Mouse (Mus musculus) NIH3T3 (cell line): ENCODE results near the gene Fcf1.
A peak's percentile ranks its signal among the peaks of the same experiment; 100 is the strongest.

Experiments used
- DNase-seq: peaks from one replicate; pipeline ENCODE4 v3.0.0-alpha.2; 2012; ENCODE audit warnings: low read depth

The Fcf1 gene

DNA sequence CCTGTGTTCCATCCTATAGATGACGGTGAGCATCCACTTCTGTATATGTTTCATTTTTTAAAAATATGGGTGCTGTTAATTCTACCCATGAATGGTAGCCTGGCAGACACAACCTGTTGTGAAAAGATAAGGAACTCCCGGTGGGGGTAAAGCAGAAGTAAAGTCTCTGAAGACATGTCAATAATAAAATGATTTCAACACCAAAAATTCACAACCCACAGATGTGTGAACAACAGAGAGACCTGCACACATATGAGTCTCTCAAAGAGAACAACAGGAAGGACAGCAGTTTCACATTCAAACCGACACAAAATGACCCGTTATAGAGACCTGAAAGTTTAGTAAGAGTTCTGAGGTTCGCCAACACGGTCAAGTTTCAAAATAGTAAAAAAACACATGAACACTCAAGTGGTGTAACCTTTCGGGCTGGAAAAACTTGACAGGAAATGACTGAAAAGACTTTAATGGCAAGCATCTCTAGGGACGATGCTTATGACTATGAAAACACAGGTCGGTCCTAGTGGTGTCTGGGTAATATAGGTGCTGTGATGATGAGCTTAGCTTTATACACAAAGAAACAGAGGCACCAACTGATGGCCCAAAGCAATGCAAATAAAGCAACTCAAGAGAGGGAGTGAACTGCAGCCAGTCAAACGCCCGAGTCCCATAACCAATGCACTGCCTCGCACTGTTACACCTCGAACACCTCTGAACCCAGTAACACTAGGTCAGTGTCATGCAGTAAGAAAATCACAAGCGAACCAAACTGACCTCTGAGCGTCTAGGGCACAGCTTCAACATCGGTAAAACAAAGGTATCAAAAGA is 1.7 kb upstream of the Fcf1 start:
- DNase-seq: no peak

GRCm38 (mm10) chr12:84969656-84970427 is 855 bp upstream of the Fcf1 start:
- DNase-seq: peak; percentile 13

DNA sequence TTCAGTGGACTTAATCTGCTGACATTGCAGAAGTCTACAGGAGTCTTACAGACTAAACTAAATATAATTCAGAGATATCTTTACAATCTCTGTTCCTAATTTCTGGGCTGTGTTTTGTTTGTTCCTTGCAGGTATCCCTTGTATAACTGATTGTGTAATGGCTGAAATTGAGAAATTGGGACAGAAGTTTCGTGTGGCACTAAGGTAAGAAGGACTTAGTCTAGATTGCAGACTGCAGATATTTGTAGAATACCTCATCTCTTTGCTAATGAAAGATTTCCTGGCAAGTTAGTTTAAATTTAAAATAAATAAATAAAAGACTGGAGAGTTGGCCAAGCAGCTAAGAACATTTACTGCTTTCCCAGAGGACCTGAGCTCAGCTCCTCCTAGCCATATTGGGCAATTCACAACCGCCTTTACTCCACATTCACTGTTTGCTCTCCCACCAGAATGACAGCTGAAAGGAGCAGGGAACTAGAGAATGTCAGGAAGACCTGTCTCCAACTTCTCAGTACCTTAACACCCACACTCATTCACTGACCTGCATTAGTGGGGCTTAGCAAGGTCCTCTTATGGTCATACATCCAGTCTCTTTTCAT is 8.7 kb downstream of the Fcf1 start:
- DNase-seq: no peak

DNA sequence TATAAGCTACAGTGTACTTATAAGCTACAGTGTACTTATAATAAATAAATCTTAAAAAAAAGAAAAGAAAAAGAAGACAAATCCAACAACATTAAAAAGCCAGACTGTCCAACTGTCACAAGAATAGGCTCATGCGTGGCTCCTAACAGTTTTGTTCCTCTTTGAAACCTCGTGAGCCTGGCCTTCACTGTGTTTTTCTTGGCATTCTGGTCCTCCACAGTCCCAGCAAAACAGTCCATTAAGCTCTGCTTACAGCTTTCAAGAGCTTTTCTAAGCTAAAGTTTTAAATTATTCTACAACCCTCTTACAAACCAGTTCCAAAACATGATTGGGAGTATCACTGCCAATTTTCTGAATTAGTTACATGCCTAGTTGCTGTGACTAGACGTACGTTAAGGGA is 18.8 kb downstream of the Fcf1 start:
- peak; percentile 27 for DNase-seq

- no peak for DNase-seq
Measured at GRCm38 (mm10) chr12:84995112-84995761, 24.5 kb downstream of the Fcf1 start.

- DNase-seq: peak; percentile 99
Measured at GRCm38 (mm10) chr12:84996083-84996496, 25.4 kb downstream of the Fcf1 start, which contains the start of gene Ylpm1. TSS of gene Ylpm1 (plus strand) at chr12:84996321.

GRCm38 (mm10) chr12:84996501-84997398 is 26.1 kb downstream of the Fcf1 start:
- peak; percentile 64 for DNase-seq

DNA sequence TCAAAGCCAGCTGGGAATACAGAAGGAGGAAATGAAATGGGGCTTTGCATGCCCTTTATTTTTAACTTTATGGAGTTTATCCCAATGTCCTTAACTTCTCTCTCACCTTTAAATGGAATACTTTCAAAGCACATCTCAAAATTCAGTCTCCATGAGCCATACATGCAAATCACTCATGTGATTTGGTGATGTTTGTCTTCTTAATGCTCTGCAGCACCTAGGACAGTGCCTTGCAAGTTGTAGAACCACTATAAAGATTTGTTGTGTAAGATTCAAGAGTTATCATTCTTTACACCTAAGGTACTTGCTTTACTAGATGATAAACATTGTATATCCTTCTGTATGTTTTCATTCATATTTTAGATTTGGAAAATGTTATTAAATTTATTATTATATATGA is 28.4 kb downstream of the Fcf1 start:
- no peak for DNase-seq

- DNase-seq: no peak
Measured at GRCm38 (mm10) chr12:85006206-85006605, 35.5 kb downstream of the Fcf1 start.

DNA sequence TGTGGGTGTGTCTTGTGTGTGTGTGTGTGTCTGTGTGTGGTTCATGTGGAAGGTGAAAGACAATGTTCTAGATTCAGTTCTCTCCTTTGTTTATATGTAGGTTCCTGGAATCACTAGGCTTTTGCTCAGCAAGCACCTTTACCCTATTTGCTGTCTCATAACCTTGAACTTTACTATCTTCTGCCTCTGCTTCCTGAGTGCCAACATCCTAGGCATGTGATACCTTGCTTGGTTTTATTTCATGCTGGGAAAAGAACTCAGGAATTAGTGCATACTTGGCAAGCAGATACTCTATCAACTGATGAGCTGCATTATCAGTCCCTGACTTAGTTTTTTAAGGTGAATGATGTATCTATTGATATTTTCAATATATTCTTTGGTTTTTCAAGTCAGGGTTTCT is 36.3 kb downstream of the Fcf1 start:
- DNase-seq: no peak

DNA sequence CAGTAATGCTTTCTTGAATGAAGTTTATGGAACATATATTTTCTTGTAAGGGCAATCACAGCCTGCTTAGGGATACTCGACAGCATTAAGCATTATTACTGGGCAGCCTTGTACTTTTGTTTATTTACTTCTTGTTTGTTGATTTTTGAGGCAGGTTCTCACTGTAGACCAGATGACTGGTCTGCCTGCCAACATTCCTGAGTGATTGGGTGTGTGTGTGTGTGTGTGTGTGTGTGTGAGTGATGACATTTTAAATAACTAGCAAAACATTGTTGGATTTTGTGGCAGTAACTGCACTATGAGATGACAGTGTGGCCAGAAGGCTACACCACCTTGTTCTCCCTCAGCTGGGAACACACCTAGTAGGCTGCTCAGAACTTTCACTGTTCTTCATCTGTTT is 39.1 kb downstream of the Fcf1 start:
- DNase-seq: peak; percentile 46

DNA sequence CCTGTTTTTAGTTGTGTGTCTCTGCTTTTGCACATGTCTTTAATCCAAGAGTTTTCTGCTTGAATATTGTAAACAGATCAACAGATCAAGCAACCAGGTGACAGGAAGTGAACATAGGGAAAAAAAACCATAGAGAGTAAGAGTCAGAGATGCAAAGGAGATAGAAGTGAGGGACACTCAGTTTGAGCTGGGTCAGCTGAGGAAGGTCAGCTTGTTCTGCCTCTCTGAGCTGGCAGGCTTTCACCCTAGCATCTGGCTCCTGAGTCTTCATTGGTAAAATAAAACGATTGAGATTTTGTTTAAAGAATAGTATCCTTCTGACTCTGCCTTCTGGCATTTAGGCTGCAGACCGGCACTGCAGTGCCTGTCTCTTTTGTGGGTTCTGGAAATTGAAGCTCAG is 39.8 kb downstream of the Fcf1 start:
- DNase-seq: no peak

- DNase-seq: no peak
Measured at GRCm38 (mm10) chr12:85012185-85012584, 41.5 kb downstream of the Fcf1 start.

DNA sequence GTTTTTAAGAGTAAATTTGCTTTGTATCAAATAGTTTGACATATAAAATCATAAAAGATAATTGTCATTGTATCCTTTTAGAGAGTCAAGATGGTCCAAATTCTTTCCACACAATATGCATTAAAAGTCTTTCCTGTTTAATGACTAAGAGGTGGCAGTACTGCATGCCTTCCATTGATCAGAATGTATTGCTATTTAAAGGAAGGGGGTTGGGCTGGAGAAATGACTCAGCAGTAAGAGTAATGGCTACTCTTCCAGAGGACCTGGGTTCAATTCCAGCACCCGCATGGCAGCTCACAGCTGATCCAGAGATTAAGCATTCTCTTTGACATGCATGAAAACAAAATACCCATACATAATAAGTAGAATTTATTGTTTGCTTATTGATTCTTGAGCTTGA is 51.4 kb downstream of the Fcf1 start:
- DNase-seq: no peak

- peak; percentile 54 for DNase-seq
Measured at GRCm38 (mm10) chr12:85032710-85033109, 62.0 kb downstream of the Fcf1 start.
